25 mouse cellular contexts compared by ENCODE assay signal in genomic region chr6:140169836-140170235, GRCm38 (mm10).
"Had no signal": no experiment of that assay in that cellular context is flagged by ENCODE, and none has a peak within 500 bp of the region (broad histone marks: within the 10 kb centered on the region; RNA-seq: fewer than 3 reads in every experiment).

No protein-coding gene starts in this region.

- H3K36me3 ChIP-seq: hindbrain, embryonic 10.5 days; hindbrain, embryonic 12.5 days; kidney, embryonic 15.5 days; limb, embryonic 13.5 days; limb, embryonic 15.5 days; liver, embryonic 12.5 days had no signal

- DNase-seq: gastrocnemius, postnatal 14 days; gastrocnemius, postnatal 36 days; heart, adult 2 months; heart, postnatal 10 days; heart, postnatal 4 days; kidney, adult 11 months; kidney, adult 2 months; kidney, adult 9 months; kidney, postnatal 14 days; kidney, postnatal 36 days; layer of hippocampus, adult 9-11 months; layer of hippocampus, postnatal 36 days; left cerebral cortex, postnatal 4 days had no signal

- H3K9me3 ChIP-seq: hindbrain, embryonic 10.5 days; hindbrain, embryonic 12.5 days; limb, embryonic 13.5 days; limb, embryonic 15.5 days; liver, embryonic 12.5 days had no signal

- H3K27ac ChIP-seq: heart, adult 2 months; hindbrain, embryonic 10.5 days; hindbrain, embryonic 12.5 days; hindbrain, embryonic 14.5 days; kidney, embryonic 15.5 days; kidney, postnatal 0 days; limb, embryonic 13.5 days; limb, embryonic 15.5 days; liver, embryonic 12.5 days; liver, embryonic 14.5 days had no signal

- H3K4me1 ChIP-seq: hindbrain, embryonic 10.5 days; kidney, embryonic 15.5 days; limb, embryonic 15.5 days; liver, embryonic 12.5 days had no signal

- H3K27me3 ChIP-seq: hindbrain, embryonic 12.5 days; kidney, embryonic 15.5 days; limb, embryonic 13.5 days; limb, embryonic 15.5 days; liver, embryonic 12.5 days had no signal

- ATAC-seq: hindbrain, embryonic 16.5 days; intestine, embryonic 16.5 days; liver, embryonic 12.5 days had no signal

- H3K9ac ChIP-seq: hindbrain, embryonic 12.5 days; hindbrain, embryonic 14.5 days; kidney, embryonic 15.5 days; limb, embryonic 13.5 days; limb, embryonic 15.5 days; liver, embryonic 12.5 days; liver, embryonic 14.5 days had no signal

- H3K4me2 ChIP-seq: heart, embryonic 11.5 days; hindbrain, embryonic 12.5 days; hindbrain, embryonic 14.5 days; kidney, embryonic 15.5 days; limb, embryonic 13.5 days; limb, embryonic 15.5 days; liver, embryonic 12.5 days had no signal

- H3K4me3 ChIP-seq: heart, adult 2 months; hindbrain, embryonic 10.5 days; hindbrain, embryonic 12.5 days; kidney, embryonic 15.5 days; limb, embryonic 13.5 days; limb, embryonic 15.5 days; liver, embryonic 12.5 days had no signal
